Mouse (Mus musculus) heart, adult 2 months (tissue): ENCODE data around the gene Cyp2d11. TPM values are rescaled to one million over a fixed set of nuclear protein-coding genes. Genes with fewer than 3 reads are reported as not detected.
A peak's percentile ranks its signal among the peaks of the same experiment; 100 is the strongest.

Source experiments
- DNase-seq, 2 experiments: peaks; one replicate each; pipeline ENCODE4 v3.0.0; 2021
- H3K27ac ChIP-seq: fragments of 200-600 bp; 2 replicates; pipeline ENCODE4 v1.8.1; 2022
- H3K27me3 ChIP-seq: fragments of 200-500 bp; 2 replicates; pipeline ENCODE4 v1.6.1; 2012; ENCODE audit warnings: mild to moderate bottlenecking, low read length, inconsistent platforms, mixed read lengths; ENCODE audit not compliant: control insufficient read depth, insufficient read depth
- H3K36me3 ChIP-seq: fragments of 200-500 bp; 2 replicates; pipeline ENCODE4 v1.6.1; 2012; ENCODE audit warnings: low read length, inconsistent platforms; ENCODE audit not compliant: control insufficient read depth, insufficient read depth
- H3K4me1 ChIP-seq: fragments of 200-500 bp; 2 replicates; pipeline ENCODE4 v1.6.1; 2011; ENCODE audit warnings: low read length; ENCODE audit not compliant: control insufficient read depth, insufficient read depth
- H3K4me3 ChIP-seq: fragments of 200-600 bp; 2 replicates; pipeline ENCODE4 v1.8.1; 2022
- H3K79me2 ChIP-seq: fragments of 200-500 bp; replicated peaks from 2 replicates; pipeline ENCODE4 v1.6.1; 2012; ENCODE audit warnings: mild to moderate bottlenecking, inconsistent platforms, low read length, moderate library complexity, mixed read lengths; ENCODE audit not compliant: control insufficient read depth, insufficient read depth
- H3K9ac ChIP-seq: fragments of 200-500 bp; 2 replicates; pipeline ENCODE4 v1.6.1; 2012; ENCODE audit warnings: low read depth, mild to moderate bottlenecking, control low read depth, inconsistent platforms, low read length, mixed read lengths
- CTCF ChIP-seq: fragments of 200-600 bp; IDR thresholded peaks from 2 replicates; pipeline ENCODE4 v1.8.1; 2022; ENCODE audit warnings: antibody characterized with exemption, mild to moderate bottlenecking, moderate library complexity
- EP300 ChIP-seq: fragments of 200-500 bp; IDR thresholded peaks from 2 replicates; pipeline ENCODE4 v1.6.1; 2011; ENCODE audit warnings: low read depth, low read length, control low read depth; ENCODE audit not compliant: insufficient read depth
- POLR2A ChIP-seq: fragments of 200-500 bp; IDR thresholded peaks from 2 replicates; pipeline ENCODE4 v1.6.1; 2011; ENCODE audit warnings: mild to moderate bottlenecking, low read depth, low read length, control low read depth; ENCODE audit not compliant: insufficient read depth
- WGBS: fragments of 180-500 bp; shearing (Covaris S2); methylation state at CpG from one replicate; pipeline ENCODE4 v1.1.7; 2018; 5-methylcytosine and 5-hydroxymethylcytosine counted together
- intact Hi-C: fragments of 180-260 bp; cut with DNase I; formaldehyde crosslinking; loops from one replicate; pipeline ENCODE4 v1.15.1; 2025
- microRNA-seq, 2 experiments: library from miRNA; unstranded; fragments of <30 nt; microRNA quantifications; one replicate each; pipeline ENCODE4 v1.2.0; 2021
- polyA plus RNA-seq: library from polyadenylated mRNA; depleted of rRNA; stranded (reverse); fragments of >200 nt; gene quantifications from 2 replicates; pipeline ENCODE4 v1.2.3, GENCODE M21; 2012; rRNA removed
- total RNA-seq, 2 experiments: library from RNA; stranded (reverse); gene quantifications; 2 replicates each; pipeline ENCODE4 v1.2.3; 2021

The Cyp2d11 gene
- total and polyA plus RNA-seq, 3 experiments: 0.18 TPM; not detected in 2

DNA sequence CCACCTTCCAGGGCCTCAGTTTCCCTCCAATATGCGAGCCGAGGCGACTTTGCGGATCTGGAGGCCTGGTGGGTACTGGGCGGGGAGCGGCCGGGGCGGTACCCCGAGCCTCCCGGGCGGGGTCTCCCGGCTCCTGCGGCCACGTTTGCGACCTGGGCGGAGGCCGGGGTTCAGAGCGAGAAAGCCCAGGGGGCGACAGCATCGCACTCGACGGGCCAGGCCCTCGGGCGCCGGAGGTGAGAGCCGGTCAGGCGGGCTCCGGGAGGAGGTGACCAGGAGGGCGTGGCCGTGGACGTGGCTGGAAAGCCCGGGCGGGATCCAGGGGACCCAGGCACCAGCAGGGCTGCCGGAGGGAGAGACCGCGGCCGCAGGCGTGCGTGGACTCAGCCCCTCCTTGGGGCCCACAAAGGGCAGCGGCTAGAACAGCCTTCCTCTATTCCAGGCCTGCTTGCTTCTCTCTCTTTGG lies 52.8 kb downstream of the Cyp2d11 start:
- peak; percentile 78 to 79 for DNase-seq
- intact Hi-C loops: no loop called here
- peaks cover 9% of the 10 kb centered on the region for H3K4me1 ChIP-seq
- H3K27ac ChIP-seq: peak overlapping the region; percentile 63
- peak overlapping the region; percentile 70 for H3K9ac ChIP-seq
- H3K4me3 ChIP-seq: peak overlapping the region; percentile 49
- no peaks in the 10 kb centered on the region for H3K36me3 ChIP-seq
- TF ChIP-seq CTCF: no peak
- 0 out of 2 replicates have a peak, but pooled peaks have one; percentile 20 for TF ChIP-seq POLR2A
- no peak for TF ChIP-seq EP300
- no peaks in the 10 kb centered on the region for H3K27me3 ChIP-seq
- no peaks in the 10 kb centered on the region for H3K79me2 ChIP-seq
- 4% methylated on average over 39 of the region's 40 CpGs for WGBS

DNA sequence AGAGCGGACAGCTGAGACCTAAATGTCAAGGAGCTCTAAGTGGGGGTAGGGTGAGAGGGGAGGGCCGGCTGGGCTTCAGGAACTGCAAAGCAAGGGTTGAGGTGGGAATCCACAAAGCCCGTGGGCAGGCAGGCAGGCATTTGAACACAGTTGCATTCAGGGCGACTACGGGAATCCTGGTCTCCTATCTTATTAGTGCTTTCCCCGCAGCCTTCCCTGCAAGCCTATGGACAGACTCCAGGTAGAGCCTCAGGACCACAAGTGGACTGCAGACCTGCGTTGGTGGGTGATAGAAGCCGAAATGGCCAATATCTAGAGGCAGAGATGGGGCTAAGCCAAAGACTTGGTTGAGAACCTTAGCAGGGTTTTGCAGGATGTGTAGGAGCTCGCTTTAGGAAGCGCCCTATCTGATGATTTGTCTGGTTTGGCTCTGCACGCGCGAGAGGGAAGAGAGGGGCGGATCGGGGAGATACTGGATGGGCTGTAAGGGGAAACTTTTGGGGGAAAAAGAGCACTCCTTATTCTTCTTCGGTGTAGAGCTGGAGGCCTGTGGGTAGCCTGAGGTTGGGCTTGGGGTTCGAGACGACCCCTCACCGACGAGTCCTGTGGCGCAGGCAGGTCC lies 53.3 kb downstream of the Cyp2d11 start:
- intact Hi-C loops: no loop called here
- 48% methylated on average over 21 of the region's 21 CpGs for WGBS

DNA sequence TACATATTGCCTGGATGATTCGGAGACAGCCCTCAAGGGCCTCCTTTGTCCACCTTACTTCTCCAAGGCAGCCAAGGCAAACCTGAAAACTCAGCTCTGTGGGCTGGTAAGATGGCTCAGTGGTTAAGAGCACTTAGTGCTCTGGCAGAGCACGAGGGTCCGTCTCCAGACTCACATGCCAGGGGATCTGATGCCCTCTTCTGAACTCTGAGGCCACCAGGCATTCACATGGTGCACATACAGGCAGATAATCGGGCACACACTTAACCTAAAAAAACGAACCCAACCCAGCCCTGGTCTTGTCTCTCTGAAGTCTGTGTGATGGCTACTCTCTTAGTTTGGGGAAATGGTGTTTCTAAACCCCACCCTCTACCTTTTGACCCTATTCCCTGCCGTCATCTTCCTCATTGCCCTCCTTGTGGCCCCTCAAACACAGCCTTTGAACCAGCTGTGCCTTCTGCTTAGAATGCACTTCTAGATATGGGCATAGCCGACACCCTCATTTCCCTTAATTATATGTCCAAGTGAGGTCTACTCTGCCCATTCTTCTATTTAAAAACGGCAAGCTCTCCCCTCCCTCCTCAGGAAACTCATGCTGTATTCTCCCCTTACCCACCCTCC lies 54.1 kb downstream of the Cyp2d11 start:
- WGBS: 73% methylated on average over 8 of the region's 8 CpGs
- DNase-seq: no peak
- Histone ChIP-seq H3K79me2 (no peaks in the 10 kb centered on the region), H3K9ac (no peak overlapping the region), H3K27me3 (no peaks in the 10 kb centered on the region), H3K4me3 (no peak overlapping the region), H3K4me1 (peaks cover 7% of the 10 kb centered on the region), H3K27ac (no peak overlapping the region), H3K36me3 (no peaks in the 10 kb centered on the region)
- no peak for TF ChIP-seq EP300
- no peak for TF ChIP-seq POLR2A
- no peak for TF ChIP-seq CTCF
- intact Hi-C loops: loop anchor here (5.0 kb wide), 1 partner anchor 72 kb away; no protein-coding TSS in a partner anchor

More for the DNA sequence above, 53.3 kb downstream of the Cyp2d11 start:
- peak overlapping the region; percentile 70 for H3K9ac ChIP-seq
- peak overlapping the region; percentile 63 for H3K27ac ChIP-seq
- H3K79me2 ChIP-seq: no peaks in the 10 kb centered on the region
- TF ChIP-seq CTCF (no peak), POLR2A (no peak), EP300 (no peak)
- no peaks in the 10 kb centered on the region for H3K36me3 ChIP-seq
- DNase-seq: no peak
- peak overlapping the region; percentile 49 for H3K4me3 ChIP-seq
- H3K4me1 ChIP-seq: peaks cover 9% of the 10 kb centered on the region
- no peaks in the 10 kb centered on the region for H3K27me3 ChIP-seq

Small RNAs within 50 kb of the gene (microRNA-seq; reads per million reads assigned to microRNA genes)
- gene Gm25990: 0 reads per million in 2 experiments
- 0 reads per million in 2 experiments for gene Gm27331
- gene Mir7684: 0 reads per million in 2 experiments

Other genes with a start within 250 kb of the Cyp2d11 start
- gene Srebf2, start 246.8 kb downstream of the Cyp2d11 start, total RNA-seq: 10 to 100 TPM; 22.4 to 24.2 TPM
- 33.3 and 45.3 TPM in 2 replicates for gene Srebf2, start 246.8 kb downstream of the Cyp2d11 start, polyA plus RNA-seq
- gene Shisa8, start 181.2 kb downstream of the Cyp2d11 start, total RNA-seq: under 1 TPM; 0.13 to 0.23 TPM
- gene Shisa8, start 181.2 kb downstream of the Cyp2d11 start, polyA plus RNA-seq: 0.15 and 0.21 TPM in 2 replicates
- under 1 TPM; 0.16 to 0.18 TPM for gene Tnfrsf13c, start 169.7 kb downstream of the Cyp2d11 start, total RNA-seq
- 0.44 and 0.86 TPM in 2 replicates for gene Tnfrsf13c, start 169.7 kb downstream of the Cyp2d11 start, polyA plus RNA-seq
- gene Cenpm, start 149.3 kb downstream of the Cyp2d11 start, total RNA-seq: under 1 TPM; 0.39 to 0.42 TPM
- 0.76 and 1.7 TPM in 2 replicates for gene Cenpm, start 149.3 kb downstream of the Cyp2d11 start, polyA plus RNA-seq
- not detected for gene 1500009C09Rik, start 141.6 kb downstream of the Cyp2d11 start, total RNA-seq
- 0.08 TPM in 1 of 2 replicates, not detected in the other for gene 1500009C09Rik, start 141.6 kb downstream of the Cyp2d11 start, polyA plus RNA-seq
- gene Sept3, start 119.1 kb downstream of the Cyp2d11 start, total RNA-seq: under 1 TPM; 0.39 to 0.44 TPM
- gene Sept3, start 119.1 kb downstream of the Cyp2d11 start, polyA plus RNA-seq: 0.43 and 0.85 TPM in 2 replicates
- not detected for gene Wbp2nl, start 95.1 kb downstream of the Cyp2d11 start, total RNA-seq
- not detected in 2 replicates for gene Wbp2nl, start 95.1 kb downstream of the Cyp2d11 start, polyA plus RNA-seq
- gene Naga, start 55.1 kb downstream of the Cyp2d11 start, total RNA-seq: 10 to 100 TPM; 22.6 to 27.0 TPM
- gene Naga, start 55.1 kb downstream of the Cyp2d11 start, polyA plus RNA-seq: 48.3 and 54.3 TPM in 2 replicates
- gene Pheta2, start 55.1 kb downstream of the Cyp2d11 start, total RNA-seq: 1 to 10 TPM in 1 of 2 experiments, under 1 TPM in 1; 0.70 to 1.2 TPM
- gene Pheta2, start 55.1 kb downstream of the Cyp2d11 start, polyA plus RNA-seq: 0.76 and 1.3 TPM in 2 replicates
- gene Smdt1, start 55.1 kb downstream of the Cyp2d11 start, total RNA-seq: 100 to 1,000 TPM; 183 to 202 TPM
- 231 and 248 TPM in 2 replicates for gene Smdt1, start 55.1 kb downstream of the Cyp2d11 start, polyA plus RNA-seq
- gene Ndufa6, start 39.7 kb downstream of the Cyp2d11 start, total RNA-seq: 100 to 1,000 TPM; 659 to 775 TPM
- gene Ndufa6, start 39.7 kb downstream of the Cyp2d11 start, polyA plus RNA-seq: 609 and 726 TPM in 2 replicates
- gene Cyp2d22, start 13.8 kb downstream of the Cyp2d11 start, total RNA-seq: 10 to 100 TPM; 25.5 to 27.0 TPM
- gene Cyp2d22, start 13.8 kb downstream of the Cyp2d11 start, polyA plus RNA-seq: 44.0 and 48.4 TPM in 2 replicates
- gene Cyp2d10, start 13.2 kb upstream of the Cyp2d11 start, total RNA-seq: under 1 TPM; 0.26 to 0.34 TPM
- gene Cyp2d10, start 13.2 kb upstream of the Cyp2d11 start, polyA plus RNA-seq: 0.08 and 0.38 TPM in 2 replicates
- not detected for gene Cyp2d9, start 39.4 kb upstream of the Cyp2d11 start, total RNA-seq
- gene Cyp2d9, start 39.4 kb upstream of the Cyp2d11 start, polyA plus RNA-seq: 0.16 TPM in 1 of 2 replicates, not detected in the other
- not detected for gene Cyp2d12, start 161.1 kb upstream of the Cyp2d11 start, total RNA-seq
- gene Cyp2d12, start 161.1 kb upstream of the Cyp2d11 start, polyA plus RNA-seq: not detected in 2 replicates
- not detected for gene Cyp2d34, start 226.9 kb upstream of the Cyp2d11 start, total RNA-seq
- gene Cyp2d34, start 226.9 kb upstream of the Cyp2d11 start, polyA plus RNA-seq: not detected in 2 replicates